In genomic region chr5:33901278-33901677, GRCm38 (mm10) we compare ENCODE assay signal across 24 mouse cellular contexts.
"Had no signal": no experiment of that assay in that cellular context is flagged by ENCODE, and none has a peak within 500 bp of the region (broad histone marks: within the 10 kb centered on the region; RNA-seq: fewer than 3 reads in every experiment).

No protein-coding gene starts in this region.

- H3K4me3 ChIP-seq: gastrocnemius, adult 2 months; heart, embryonic 10.5 days; heart, embryonic 12.5 days; hindbrain, embryonic 10.5 days; hindbrain, embryonic 12.5 days; intestine, embryonic 15.5 days; layer of hippocampus, adult 2 months; left cerebral cortex, adult 2 months; limb, embryonic 10.5 days; limb, embryonic 12.5 days; liver, embryonic 13.5 days had no signal

- ATAC-seq: hindbrain, embryonic 16.5 days; inflammation-experienced regulatory T-cells, adult 6 months; intestine, embryonic 15.5 days; intestine, postnatal 0 days had no signal

- H3K4me1 ChIP-seq: heart, embryonic 10.5 days; heart, embryonic 12.5 days; hindbrain, embryonic 10.5 days; hindbrain, embryonic 12.5 days; intestine, embryonic 15.5 days; limb, embryonic 10.5 days; limb, embryonic 12.5 days; liver, embryonic 13.5 days had no signal

- H3K27ac ChIP-seq: gastrocnemius, adult 2 months; heart, embryonic 10.5 days; hindbrain, embryonic 10.5 days; hindbrain, embryonic 12.5 days; hindbrain, embryonic 14.5 days; intestine, embryonic 15.5 days; layer of hippocampus, adult 2 months; left cerebral cortex, adult 2 months; limb, embryonic 10.5 days; limb, embryonic 12.5 days; liver, embryonic 13.5 days had no signal

- H3K9ac ChIP-seq: heart, embryonic 12.5 days; hindbrain, embryonic 12.5 days; hindbrain, embryonic 14.5 days; intestine, embryonic 15.5 days; limb, embryonic 12.5 days; liver, embryonic 13.5 days had no signal

- DNase-seq: gastrocnemius, adult 2 months; gastrocnemius, postnatal 10 days; gastrocnemius, postnatal 25 days; heart, postnatal 10 days; heart, postnatal 4 days; kidney, adult 18-20 months; kidney, postnatal 10 days; kidney, postnatal 4 days; liver; liver, embryonic 13.5 days had no signal

- H3K4me2 ChIP-seq: heart, embryonic 12.5 days; hindbrain, embryonic 12.5 days; hindbrain, embryonic 14.5 days; intestine, embryonic 15.5 days; limb, embryonic 12.5 days; liver, embryonic 11.5 days; liver, embryonic 13.5 days had no signal

- H3K9me3 ChIP-seq: heart, embryonic 10.5 days; heart, embryonic 12.5 days; hindbrain, embryonic 10.5 days; hindbrain, embryonic 12.5 days; intestine, embryonic 15.5 days; limb, embryonic 10.5 days; limb, embryonic 12.5 days; liver, embryonic 13.5 days had no signal

- H3K27me3 ChIP-seq: heart, embryonic 12.5 days; hindbrain, embryonic 12.5 days; intestine, embryonic 15.5 days; limb, embryonic 12.5 days; liver, embryonic 13.5 days had no signal
